18 mouse cellular contexts compared by ENCODE assay signal in genomic region chr3:90183581-90183980, GRCm38 (mm10). TPM values are rescaled to one million over a fixed set of nuclear protein-coding genes. Genes with fewer than 3 reads are reported as not detected.
A peak's percentile ranks its signal among the peaks of the same experiment; 100 is the strongest.
DNase-seq lines count a peak whose midpoint lies in the region; ATAC-seq and TF ChIP-seq lines count a peak whose summit lies in the region.
"Had no signal": no experiment of that assay in that cellular context is flagged by ENCODE, and none has a peak within 500 bp of the region (broad histone marks: within the 10 kb centered on the region; RNA-seq: fewer than 3 reads in every experiment).

No protein-coding gene starts in this region.

- no peak for ATAC-seq in heart, embryonic 11.5 days (replicated peaks; ENCODE audit: insufficient number of reproducible peaks, low FRiP score, low TSS enrichment)
- ATAC-seq: forebrain, embryonic 16.5 days; intestine, embryonic 16.5 days; midbrain, embryonic 15.5 days had no signal

- no peaks in the 10 kb centered on the region for H3K27me3 ChIP-seq in heart, embryonic 11.5 days (ENCODE audit: control insufficient read depth, insufficient read depth, low read length)
- H3K27me3 ChIP-seq: embryonic facial prominence, embryonic 15.5 days; hindbrain, embryonic 15.5 days; midbrain, embryonic 15.5 days had no signal

- peak; percentile 19 to 24 for DNase-seq in heart, postnatal 10 days
- DNase-seq in left cerebral cortex, postnatal 4 days = peak; percentile 17
- DNase-seq in left cerebral cortex, postnatal 14 days (ENCODE audit: low spot score in 2 of 2) = no peak
- DNase-seq in adipocyte (ENCODE audit: low spot score) = peak; percentile 34
- peak; percentile 32 to 54 for DNase-seq in adrenal gland, postnatal 36 days
- no peak for DNase-seq in gastrocnemius, adult 2 months
- DNase-seq: gastrocnemius, postnatal 36 days; liver; right cerebral cortex, postnatal 25 days; thymus, adult 2 months had no signal

- no peak for TF ChIP-seq CTCF in gastrocnemius, adult 2 months (IDR thresholded peaks at IDR 0.05)

- H3K36me3 ChIP-seq in heart, embryonic 11.5 days (ENCODE audit: control insufficient read depth, insufficient read depth, low read length) = no peaks in the 10 kb centered on the region
- H3K36me3 ChIP-seq: embryonic facial prominence, embryonic 15.5 days; hindbrain, embryonic 15.5 days; midbrain, embryonic 15.5 days had no signal

- no peak overlapping the region for H3K4me2 ChIP-seq in heart, embryonic 11.5 days
- H3K4me2 ChIP-seq: embryonic facial prominence, embryonic 15.5 days; hindbrain, embryonic 15.5 days; midbrain, embryonic 15.5 days had no signal

- intact Hi-C loops in heart, postnatal 10 days (cut with DNase I) = no loop called here
- intact Hi-C loops in left cerebral cortex, postnatal 4 days (cut with DNase I) = no loop called here
- intact Hi-C loops in left cerebral cortex, postnatal 14 days (cut with DNase I) = no loop called here
- intact Hi-C loops in gastrocnemius, adult 2 months (cut with DNase I) = no loop called here

- no peaks in the 10 kb centered on the region for H3K9me3 ChIP-seq in heart, embryonic 11.5 days (replicated peaks; ENCODE audit: control insufficient read depth, low read length)
- H3K9me3 ChIP-seq: embryonic facial prominence, embryonic 15.5 days; hindbrain, embryonic 15.5 days; midbrain, embryonic 15.5 days had no signal

- no peaks in the 10 kb centered on the region; the same call in 1 of the 2 replicates for H3K4me1 ChIP-seq in heart, embryonic 11.5 days (ENCODE audit: control insufficient read depth, insufficient read depth, low read length)
- H3K4me1 ChIP-seq: embryonic facial prominence, embryonic 15.5 days; hindbrain, embryonic 15.5 days; midbrain, embryonic 15.5 days had no signal

- no peak overlapping the region for H3K27ac ChIP-seq in heart, embryonic 11.5 days (ENCODE audit: low read depth, low read length)
- no peak overlapping the region for H3K27ac ChIP-seq in gastrocnemius, adult 2 months
- H3K27ac ChIP-seq: embryonic facial prominence, embryonic 15.5 days; hindbrain, embryonic 15.5 days; midbrain, embryonic 15.5 days had no signal

- WGBS in heart, embryonic 11.5 days (ENCODE audit: insufficient replicate concordance) = 67% methylated on average over 3 of the region's 3 CpGs

- H3K4me3 ChIP-seq in heart, embryonic 11.5 days (ENCODE audit: low read depth, low read length) = no peak overlapping the region
- H3K4me3 ChIP-seq in gastrocnemius, adult 2 months = no peak overlapping the region
- H3K4me3 ChIP-seq: embryonic facial prominence, embryonic 15.5 days; hindbrain, embryonic 15.5 days; midbrain, embryonic 15.5 days had no signal

- no peak overlapping the region for H3K9ac ChIP-seq in heart, embryonic 11.5 days (ENCODE audit: low read depth, low read length)
- H3K9ac ChIP-seq: embryonic facial prominence, embryonic 15.5 days; hindbrain, embryonic 15.5 days; midbrain, embryonic 15.5 days had no signal

RNA-seq across cellular contexts. Expression of gene Rps27, which starts 29.9 kb away (rescaled TPM):
- 1,000 to 10,000 TPM; 1,084 to 1,156 TPM for total RNA-seq in heart, postnatal 10 days (2021)
- polyA plus RNA-seq in heart, embryonic 11.5 days (2014; fragmentation: Nextera tagmentation; extraction: Ambion mirVana) = 1,012 and 1,016 TPM in 2 replicates
- total RNA-seq in left cerebral cortex, postnatal 4 days (2021) = 1,000 to 10,000 TPM; 1,145 to 1,256 TPM
- 100 to 1,000 TPM; 647 to 683 TPM for total RNA-seq in left cerebral cortex, postnatal 14 days (2021)
- total RNA-seq in adrenal gland, postnatal 36 days (2021) = 1,000 to 10,000 TPM; 1,883 to 1,933 TPM
- total RNA-seq in gastrocnemius, adult 2 months (2021) = 1,000 to 10,000 TPM in 1 of 2 experiments, 100 to 1,000 TPM in 1; 1,000 to 1,257 TPM

RNA-seq across cellular contexts. Expression of gene Rab13, which starts 29.9 kb away (rescaled TPM):
- 10 to 100 TPM; 12.3 to 14.4 TPM for total RNA-seq in heart, postnatal 10 days (2021)
- 16.6 and 21.8 TPM in 2 replicates for polyA plus RNA-seq in heart, embryonic 11.5 days (2014; fragmentation: Nextera tagmentation; extraction: Ambion mirVana)
- 10 to 100 TPM; 11.5 to 12.1 TPM for total RNA-seq in left cerebral cortex, postnatal 4 days (2021)
- total RNA-seq in left cerebral cortex, postnatal 14 days (2021) = 1 to 10 TPM; 5.8 to 5.9 TPM
- total RNA-seq in adrenal gland, postnatal 36 days (2021) = 10 to 100 TPM; 24.6 to 39.0 TPM
- 1 to 10 TPM; 5.3 to 5.5 TPM for total RNA-seq in gastrocnemius, adult 2 months (2021)

RNA-seq across cellular contexts. Expression of gene Jtb, which starts 47.8 kb away (rescaled TPM):
- total RNA-seq in heart, postnatal 10 days (2021) = 10 to 100 TPM; 44.4 to 46.9 TPM
- 90.7 and 95.8 TPM in 2 replicates for polyA plus RNA-seq in heart, embryonic 11.5 days (2014; fragmentation: Nextera tagmentation; extraction: Ambion mirVana)
- total RNA-seq in left cerebral cortex, postnatal 4 days (2021) = 10 to 100 TPM; 42.7 to 53.0 TPM
- 10 to 100 TPM; 38.8 to 44.5 TPM for total RNA-seq in left cerebral cortex, postnatal 14 days (2021)
- 10 to 100 TPM; 63.2 to 70.8 TPM for total RNA-seq in adrenal gland, postnatal 36 days (2021)
- 10 to 100 TPM; 64.8 to 68.8 TPM for total RNA-seq in gastrocnemius, adult 2 months (2021)

RNA-seq across cellular contexts. Expression of gene Creb3l4, which starts 59.7 kb away (rescaled TPM):
- under 1 TPM; 0.26 to 0.45 TPM for total RNA-seq in heart, postnatal 10 days (2021)
- 2.3 and 2.6 TPM in 2 replicates for polyA plus RNA-seq in heart, embryonic 11.5 days (2014; fragmentation: Nextera tagmentation; extraction: Ambion mirVana)
- under 1 TPM; 0.24 to 0.28 TPM for total RNA-seq in left cerebral cortex, postnatal 4 days (2021)
- total RNA-seq in left cerebral cortex, postnatal 14 days (2021) = under 1 TPM in 1 of 2 experiments, not detected in 1; 0.23 TPM
- under 1 TPM; 0.20 to 0.66 TPM for total RNA-seq in adrenal gland, postnatal 36 days (2021)
- total RNA-seq in gastrocnemius, adult 2 months (2021) = not detected
- total RNA-seq: left cerebral cortex, postnatal 36 days; neutrophil, adult 5-6 weeks had no signal

Comparison
In these comparisons a context has a peak if more than half of its experiments do, and no peak if none do; other contexts are left out.
1. DNase-seq: peak in heart, postnatal 10 days (2 of 2), left cerebral cortex, postnatal 4 days (single experiment), adipocyte (single experiment) and adrenal gland, postnatal 36 days (2 of 2); none in left cerebral cortex, postnatal 14 days (0 of 2) and gastrocnemius, adult 2 months (single experiment).